Mouse (Mus musculus): ENCODE measurements around the gene Ugt1a1. TPM values are rescaled to one million over a fixed set of nuclear protein-coding genes. Genes with fewer than 3 reads are reported as not detected.

Ugt1a1 gene
- polyA plus RNA-seq, 1 experiment from 2014 or later = not detected

GRCm38 (mm10) chr1:88200456-88200855 is 11.3 kb upstream of the Ugt1a1 start, which contains the start of gene Ugt1a2:
Gene Ugt1a2 (plus strand): TSS chr1:88200601.
- H3K4me3 ChIP-seq (ENCODE audit: low read depth, low read length) = no peak within 1 kb of the TSS
- no peak for DNase-seq (ENCODE audit: low spot score)
- no peaks in the 10 kb centered on the region for H3K4me1 ChIP-seq (ENCODE audit: control insufficient read depth, insufficient read depth, low read length)
- no peak for ATAC-seq
- H3K27me3 ChIP-seq (replicated peaks; ENCODE audit: control insufficient read depth, insufficient read depth, low read length) = no peaks in the 10 kb centered on the region
- no peak within 1 kb of the TSS for H3K4me2 ChIP-seq (ENCODE audit: low read length)
- H3K9ac ChIP-seq (ENCODE audit: low read length) = no peak within 1 kb of the TSS
- H3K9me3 ChIP-seq (replicated peaks; ENCODE audit: control insufficient read depth, low read length) = peaks cover 7% of the 10 kb centered on the region; the same call in 1 of the 2 replicates
- H3K36me3 ChIP-seq (ENCODE audit: control insufficient read depth, insufficient read depth, low read length) = no peaks in the 10 kb centered on the region
- H3K27ac ChIP-seq (ENCODE audit: low read depth, low read length) = no peak within 1 kb of the TSS
- WGBS = 85% methylated on average over 7 of the region's 7 CpGs

GRCm38 (mm10) chr1:88205294-88205922 is 6.4 kb upstream of the Ugt1a1 start, which contains the start of gene Dnajb3:
Gene Dnajb3 (minus strand): TSS chr1:88205782.
- H3K4me2 ChIP-seq (ENCODE audit: low read length) = peak within 1 kb of the TSS; percentile 59
- no peaks in the 10 kb centered on the region for H3K4me1 ChIP-seq (ENCODE audit: control insufficient read depth, insufficient read depth, low read length)
- peak; percentile 100 for ATAC-seq
- WGBS = 7% methylated on average over 62 of the region's 62 CpGs
- peaks cover 9% of the 10 kb centered on the region; the same call in 1 of the 2 replicates for H3K9me3 ChIP-seq (replicated peaks; ENCODE audit: control insufficient read depth, low read length)
- peak within 1 kb of the TSS; percentile 10; the same call in 1 of the 2 replicates for H3K27ac ChIP-seq (ENCODE audit: low read depth, low read length)
- DNase-seq (ENCODE audit: low spot score) = peak; percentile 95
- H3K36me3 ChIP-seq (ENCODE audit: control insufficient read depth, insufficient read depth, low read length) = no peaks in the 10 kb centered on the region
- H3K9ac ChIP-seq (ENCODE audit: low read length) = peak within 1 kb of the TSS; percentile 70
- no peaks in the 10 kb centered on the region for H3K27me3 ChIP-seq (replicated peaks; ENCODE audit: control insufficient read depth, insufficient read depth, low read length)
- peak within 1 kb of the TSS; percentile 35 for H3K4me3 ChIP-seq (ENCODE audit: low read depth, low read length)

- Histone ChIP-seq H3K9ac (ENCODE audit: low read length) (no peak overlapping the region), H3K4me2 (ENCODE audit: low read length) (no peak overlapping the region), H3K36me3 (ENCODE audit: control insufficient read depth, insufficient read depth, low read length) (no peaks in the 10 kb centered on the region), H3K9me3 (replicated peaks; ENCODE audit: control insufficient read depth, low read length) (peaks cover 16% of the 10 kb centered on the region), H3K27me3 (replicated peaks; ENCODE audit: control insufficient read depth, insufficient read depth, low read length) (no peaks in the 10 kb centered on the region), H3K27ac (ENCODE audit: low read depth, low read length) (no peak overlapping the region), H3K4me1 (ENCODE audit: control insufficient read depth, insufficient read depth, low read length) (no peaks in the 10 kb centered on the region), H3K4me3 (ENCODE audit: low read depth, low read length) (no peak overlapping the region)
- WGBS = 89% methylated on average over 2 of the region's 2 CpGs
- ATAC-seq = no peak
- no peak for DNase-seq (ENCODE audit: low spot score)
These were observed 4.8 kb upstream of the Ugt1a1 start for GRCm38 (mm10) chr1:88206843-88207479.

- Histone ChIP-seq H3K9ac (ENCODE audit: low read length) (no peak overlapping the region), H3K4me1 (ENCODE audit: control insufficient read depth, insufficient read depth, low read length) (no peaks in the 10 kb centered on the region), H3K4me2 (ENCODE audit: low read length) (no peak overlapping the region), H3K9me3 (replicated peaks; ENCODE audit: control insufficient read depth, low read length) (peaks cover 51% of the 10 kb centered on the region), H3K36me3 (ENCODE audit: control insufficient read depth, insufficient read depth, low read length) (no peaks in the 10 kb centered on the region), H3K4me3 (ENCODE audit: low read depth, low read length) (no peak overlapping the region), H3K27me3 (replicated peaks; ENCODE audit: control insufficient read depth, insufficient read depth, low read length) (no peaks in the 10 kb centered on the region), H3K27ac (ENCODE audit: low read depth, low read length) (no peak overlapping the region)
- 64% methylated on average over 8 of the region's 8 CpGs for WGBS
- ATAC-seq (peak; percentile 42), DNase-seq (ENCODE audit: low spot score) (peak; percentile 2)
These were observed 734 bp downstream of the Ugt1a1 start for GRCm38 (mm10) chr1:88212341-88213045.

GRCm38 (mm10) chr1:88213061-88213460 is 1.3 kb downstream of the Ugt1a1 start:
- Histone ChIP-seq H3K9ac (ENCODE audit: low read length) (no peak overlapping the region), H3K4me2 (ENCODE audit: low read length) (no peak overlapping the region), H3K27me3 (replicated peaks; ENCODE audit: control insufficient read depth, insufficient read depth, low read length) (no peaks in the 10 kb centered on the region), H3K9me3 (replicated peaks; ENCODE audit: control insufficient read depth, low read length) (peaks cover 51% of the 10 kb centered on the region), H3K4me1 (ENCODE audit: control insufficient read depth, insufficient read depth, low read length) (no peaks in the 10 kb centered on the region), H3K4me3 (ENCODE audit: low read depth, low read length) (no peak overlapping the region), H3K27ac (ENCODE audit: low read depth, low read length) (no peak overlapping the region), H3K36me3 (ENCODE audit: control insufficient read depth, insufficient read depth, low read length) (no peaks in the 10 kb centered on the region)
- WGBS = 77% methylated on average over 1 of the region's 1 CpGs
- DNase-seq (ENCODE audit: low spot score) (peak; percentile 10), ATAC-seq (no peak)

- Histone ChIP-seq H3K27me3 (replicated peaks; ENCODE audit: control insufficient read depth, insufficient read depth, low read length) (no peaks in the 10 kb centered on the region), H3K9me3 (replicated peaks; ENCODE audit: control insufficient read depth, low read length) (peaks cover 51% of the 10 kb centered on the region), H3K36me3 (ENCODE audit: control insufficient read depth, insufficient read depth, low read length) (no peaks in the 10 kb centered on the region), H3K4me1 (ENCODE audit: control insufficient read depth, insufficient read depth, low read length) (no peaks in the 10 kb centered on the region), H3K4me2 (ENCODE audit: low read length) (no peak overlapping the region), H3K27ac (ENCODE audit: low read depth, low read length) (no peak overlapping the region), H3K9ac (ENCODE audit: low read length) (no peak overlapping the region), H3K4me3 (ENCODE audit: low read depth, low read length) (no peak overlapping the region)
- DNase-seq (ENCODE audit: low spot score) (peak; percentile 0), ATAC-seq (no peak)
- WGBS = 84% methylated on average over 2 of the region's 2 CpGs
These were observed 2.2 kb downstream of the Ugt1a1 start for GRCm38 (mm10) chr1:88213766-88214461.

GRCm38 (mm10) chr1:88214462-88214952 is 2.7 kb downstream of the Ugt1a1 start:
- no peaks in the 10 kb centered on the region for H3K27me3 ChIP-seq (replicated peaks; ENCODE audit: control insufficient read depth, insufficient read depth, low read length)
- H3K36me3 ChIP-seq (ENCODE audit: control insufficient read depth, insufficient read depth, low read length) = no peaks in the 10 kb centered on the region
- no peak overlapping the region for H3K4me3 ChIP-seq (ENCODE audit: low read depth, low read length)
- WGBS = 78% methylated on average over 2 of the region's 2 CpGs
- DNase-seq (ENCODE audit: low spot score) = peak; percentile 0
- no peak overlapping the region for H3K27ac ChIP-seq (ENCODE audit: low read depth, low read length)
- no peaks in the 10 kb centered on the region for H3K4me1 ChIP-seq (ENCODE audit: control insufficient read depth, insufficient read depth, low read length)
- ATAC-seq = no peak
- H3K4me2 ChIP-seq (ENCODE audit: low read length) = no peak overlapping the region
- peaks cover 51% of the 10 kb centered on the region for H3K9me3 ChIP-seq (replicated peaks; ENCODE audit: control insufficient read depth, low read length)
- H3K9ac ChIP-seq (ENCODE audit: low read length) = no peak overlapping the region

- no peaks in the 10 kb centered on the region for H3K36me3 ChIP-seq (ENCODE audit: control insufficient read depth, insufficient read depth, low read length)
- H3K4me2 ChIP-seq (ENCODE audit: low read length) = no peak overlapping the region
- H3K4me1 ChIP-seq (ENCODE audit: control insufficient read depth, insufficient read depth, low read length) = no peaks in the 10 kb centered on the region
- peak; percentile 5 for DNase-seq (ENCODE audit: low spot score)
- 72% methylated on average over 10 of the region's 10 CpGs for WGBS
- H3K27me3 ChIP-seq (replicated peaks; ENCODE audit: control insufficient read depth, insufficient read depth, low read length) = no peaks in the 10 kb centered on the region
- no peak overlapping the region for H3K4me3 ChIP-seq (ENCODE audit: low read depth, low read length)
- peaks cover 48% of the 10 kb centered on the region for H3K9me3 ChIP-seq (replicated peaks; ENCODE audit: control insufficient read depth, low read length)
- H3K9ac ChIP-seq (ENCODE audit: low read length) = no peak overlapping the region
- ATAC-seq = no peak
- no peak overlapping the region for H3K27ac ChIP-seq (ENCODE audit: low read depth, low read length)
These were observed 4.0 kb downstream of the Ugt1a1 start for GRCm38 (mm10) chr1:88215466-88216380.

Data from forebrain, embryonic 14.5 days (tissue).